3 mouse cellular contexts compared by ENCODE assay signal in genomic region chr16:5227501-5227900, GRCm38 (mm10). TPM values are rescaled to one million over a fixed set of nuclear protein-coding genes. Genes with fewer than 3 reads are reported as not detected.
"Had no signal": no experiment of that assay in that cellular context is flagged by ENCODE, and none has a peak within 500 bp of the region (broad histone marks: within the 10 kb centered on the region; RNA-seq: fewer than 3 reads in every experiment).

No protein-coding gene starts in this region.

RNA-seq across cellular contexts. Expression of gene AU021092, which starts 5.4 kb away (rescaled TPM):
- total RNA-seq: common myeloid progenitor, adult 5-6 weeks; granulocyte monocyte progenitor cell, adult 5-6 weeks had no signal
- polyA plus RNA-seq: erythroblast, embryonic 14.5 days had no signal
